Mouse (Mus musculus) heart, embryonic 12.5 days (tissue): ENCODE measurements around the gene Dusp10. TPM values are rescaled to one million over a fixed set of nuclear protein-coding genes. Genes with fewer than 3 reads are reported as not detected.

Experiments used
- ATAC-seq: fragments of 200-750 bp; cut with Nextera tagmentation; 2 replicates; pipeline ENCODE4 v1.8.0; 2017; ENCODE audit warnings: moderate TSS enrichment, moderate library complexity; ENCODE audit not compliant: insufficient number of reproducible peaks, low FRiP score
- H3K27ac ChIP-seq: fragments of 300-500 bp; sonication (generic); 2 replicates; pipeline ENCODE4 v1.5.1; 2016; ENCODE audit warnings: mild to moderate bottlenecking, moderate library complexity; ENCODE audit not compliant: poor library complexity, severe bottlenecking
- H3K27me3 ChIP-seq: fragments of 300-500 bp; sonication (generic); replicated peaks from 2 replicates; pipeline ENCODE4 v1.6.1; 2016; ENCODE audit warnings: mild to moderate bottlenecking, moderate library complexity
- H3K36me3 ChIP-seq: fragments of 300-500 bp; sonication (generic); 2 replicates; pipeline ENCODE4 v1.6.1; 2016; ENCODE audit warnings: mild to moderate bottlenecking, moderate library complexity
- H3K4me1 ChIP-seq: fragments of 300-500 bp; sonication (generic); replicated peaks from 2 replicates; pipeline ENCODE4 v1.6.1; 2016; ENCODE audit warnings: mild to moderate bottlenecking
- H3K4me2 ChIP-seq: fragments of 300-500 bp; sonication (generic); 2 replicates; pipeline ENCODE4 v1.6.1; 2016; ENCODE audit warnings: mild to moderate bottlenecking, moderate library complexity
- H3K4me3 ChIP-seq: fragments of 300-500 bp; sonication (generic); 2 replicates; pipeline ENCODE4 v1.5.1; 2016; ENCODE audit warnings: mild to moderate bottlenecking
- H3K9ac ChIP-seq: fragments of 300-500 bp; sonication (generic); 2 replicates; pipeline ENCODE4 v1.6.1; 2016; ENCODE audit warnings: mild to moderate bottlenecking, moderate library complexity
- H3K9me3 ChIP-seq: fragments of 300-500 bp; sonication (generic); replicated peaks from 2 replicates; pipeline ENCODE4 v1.6.1; 2016; ENCODE audit warnings: mild to moderate bottlenecking, moderate library complexity
- WGBS: fragments of 180-500 bp; shearing (Covaris S2); methylation state at CpG from one replicate; pipeline ENCODE4 v1.1.7; 2016; 5-methylcytosine and 5-hydroxymethylcytosine counted together
- polyA plus RNA-seq: library from polyadenylated mRNA; unstranded; fragments of >200 nt; fragmentation: Nextera tagmentation; extraction: Ambion mirVana; gene quantifications from 2 replicates; pipeline ENCODE4 v1.2.1, GENCODE M21; 2016

The Dusp10 gene
- polyA plus RNA-seq, 1 experiment from 2014 or later = 13.0 TPM

DNA sequence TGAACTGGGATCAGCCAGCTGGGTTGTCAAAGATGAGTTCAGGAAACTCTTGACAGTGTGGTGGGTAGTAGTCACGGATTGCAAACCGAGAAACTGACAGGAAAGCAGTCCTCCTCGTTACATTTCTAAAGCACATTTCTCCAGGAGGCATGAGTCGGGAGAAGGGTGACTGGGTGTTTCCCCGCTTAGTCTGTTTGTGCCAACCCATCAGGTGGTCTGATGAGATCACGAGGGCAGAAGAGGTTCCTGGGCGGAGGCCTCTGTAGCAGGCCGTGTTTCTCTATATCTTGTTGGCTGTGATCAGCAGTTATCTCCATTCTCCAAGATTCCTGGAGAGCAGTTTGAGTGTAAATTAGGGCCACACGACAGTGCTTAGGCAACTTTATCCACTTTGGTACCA is 29.6 kb downstream of the Dusp10 start:
- Histone ChIP-seq H3K4me2 (peak overlapping the region; percentile 46), H3K36me3 (peaks cover 29% of the 10 kb centered on the region), H3K9me3 (no peaks in the 10 kb centered on the region), H3K9ac (peak overlapping the region; percentile 56), H3K4me3 (no peak overlapping the region), H3K27ac (peak overlapping the region; percentile 97), H3K4me1 (peaks cover 47% of the 10 kb centered on the region), H3K27me3 (no peaks in the 10 kb centered on the region)
- ATAC-seq = 0 out of 2 replicates have a peak, but pooled peaks have one; percentile 40
- 54% methylated on average over 9 of the region's 9 CpGs for WGBS

GRCm38 (mm10) chr1:184043391-184043790 is 30.3 kb downstream of the Dusp10 start:
- Histone ChIP-seq H3K4me2 (no peak overlapping the region), H3K27ac (no peak overlapping the region), H3K9me3 (no peaks in the 10 kb centered on the region), H3K9ac (no peak overlapping the region), H3K27me3 (no peaks in the 10 kb centered on the region), H3K4me1 (peaks cover 42% of the 10 kb centered on the region), H3K36me3 (peaks cover 22% of the 10 kb centered on the region), H3K4me3 (no peak overlapping the region)
- WGBS = 86% methylated on average over 6 of the region's 6 CpGs
- no peak for ATAC-seq

DNA sequence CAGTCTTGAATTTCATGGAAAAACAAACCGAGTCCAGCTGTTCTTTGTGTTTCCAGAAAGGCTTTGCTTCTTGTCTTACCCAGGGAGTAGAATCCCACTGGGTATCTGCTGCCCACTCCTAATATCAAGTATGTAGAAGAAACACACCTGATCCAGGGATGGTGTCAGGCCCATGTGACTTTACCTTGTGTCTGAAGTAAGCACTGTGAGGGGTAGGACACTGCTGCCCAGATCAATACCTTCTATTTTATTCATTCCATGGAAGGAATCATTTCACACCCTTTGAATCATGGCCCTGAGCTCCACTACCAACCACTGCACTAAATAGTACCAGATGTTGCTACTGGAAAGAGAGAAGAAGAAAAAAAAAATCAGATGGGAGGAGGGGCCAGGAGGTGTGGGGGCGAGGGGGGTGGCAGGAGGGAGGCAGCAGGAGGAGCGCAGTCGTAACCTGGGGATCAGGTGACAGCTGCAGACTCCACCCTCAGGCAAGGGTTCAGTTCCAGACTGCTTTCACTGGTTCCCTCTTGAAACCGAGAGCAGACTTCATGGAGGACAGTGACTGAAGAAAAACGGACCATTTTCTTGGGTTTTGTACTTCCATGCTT is 33.1 kb downstream of the Dusp10 start:
- Histone ChIP-seq H3K4me2 (no peak overlapping the region), H3K9me3 (no peaks in the 10 kb centered on the region), H3K4me3 (no peak overlapping the region), H3K36me3 (peaks cover 10% of the 10 kb centered on the region; the same call in 1 of the 2 replicates), H3K27me3 (no peaks in the 10 kb centered on the region), H3K4me1 (peaks cover 40% of the 10 kb centered on the region), H3K27ac (no peak overlapping the region), H3K9ac (no peak overlapping the region)
- ATAC-seq = no peak
- 61% methylated on average over 6 of the region's 6 CpGs for WGBS

DNA sequence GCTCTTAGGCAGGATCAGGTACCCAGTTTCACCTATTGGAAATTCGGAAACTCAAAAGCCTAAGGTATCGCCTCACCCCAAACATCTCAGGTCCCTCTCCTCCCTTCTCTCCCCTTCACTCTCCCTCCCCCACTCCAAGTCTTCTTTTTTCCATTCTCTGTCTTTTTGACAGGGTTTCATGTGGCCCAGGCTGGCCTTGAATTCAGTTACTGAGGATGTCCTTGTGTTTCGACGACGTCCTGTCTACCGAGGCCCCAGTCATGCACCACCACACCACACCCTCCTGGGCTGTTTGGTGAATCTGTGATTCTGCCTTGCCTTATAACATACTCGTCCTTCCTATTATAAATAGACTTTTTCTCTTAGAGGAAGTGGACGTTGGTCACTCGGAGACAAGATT is 34.7 kb downstream of the Dusp10 start:
- Histone ChIP-seq H3K4me1 (peaks cover 44% of the 10 kb centered on the region), H3K4me2 (no peak overlapping the region), H3K9ac (no peak overlapping the region), H3K4me3 (no peak overlapping the region), H3K27ac (no peak overlapping the region), H3K36me3 (peaks cover 10% of the 10 kb centered on the region; the same call in 1 of the 2 replicates), H3K9me3 (no peaks in the 10 kb centered on the region), H3K27me3 (no peaks in the 10 kb centered on the region)
- WGBS = 77% methylated on average over 9 of the region's 9 CpGs
- no peak for ATAC-seq

DNA sequence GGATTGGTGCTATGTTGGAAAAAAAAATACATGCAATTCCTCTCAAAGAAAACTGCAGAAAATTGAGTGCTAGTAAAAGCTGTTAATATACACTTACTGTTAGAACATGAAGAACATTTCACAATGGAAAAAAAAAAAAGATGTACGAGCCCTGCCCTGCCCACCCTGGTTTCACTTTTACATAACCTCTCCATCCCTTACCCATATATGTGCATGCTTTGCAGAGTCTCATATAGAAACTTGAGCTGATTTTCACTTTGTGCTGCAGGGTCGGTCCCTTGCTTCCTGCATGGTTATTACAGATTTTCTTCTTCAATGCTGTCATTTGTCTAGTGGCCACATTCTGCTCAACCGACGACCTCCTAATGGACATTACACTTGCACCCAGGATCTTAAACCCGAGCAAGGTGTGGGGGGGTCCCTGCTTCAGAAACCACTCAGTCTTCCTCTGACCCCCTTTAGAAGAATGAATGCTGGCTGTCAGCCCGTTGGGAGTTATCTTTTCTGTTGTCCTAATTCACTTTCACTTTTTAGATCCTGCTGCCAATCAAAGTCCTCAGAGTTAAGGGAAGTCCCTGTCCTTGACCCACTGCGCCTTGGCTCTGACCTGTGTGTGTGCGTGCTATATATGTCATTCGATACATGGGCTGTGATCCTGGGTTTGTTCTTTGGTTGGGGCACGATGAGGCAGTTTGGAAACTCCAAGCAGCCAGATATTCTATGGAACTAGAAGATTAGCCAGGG is 35.7 kb downstream of the Dusp10 start:
- H3K27me3 ChIP-seq = no peaks in the 10 kb centered on the region
- no peak for ATAC-seq
- peak overlapping the region; percentile 29 for H3K4me2 ChIP-seq
- WGBS = 59% methylated on average over 10 of the region's 10 CpGs
- H3K4me1 ChIP-seq = peaks cover 51% of the 10 kb centered on the region
- H3K9ac ChIP-seq = 0 out of 2 replicates have a peak overlapping the region, but pooled peaks have one; percentile 28
- H3K36me3 ChIP-seq = peaks cover 10% of the 10 kb centered on the region; the same call in 1 of the 2 replicates
- H3K27ac ChIP-seq = no peak overlapping the region
- no peaks in the 10 kb centered on the region for H3K9me3 ChIP-seq
- H3K4me3 ChIP-seq = no peak overlapping the region

DNA sequence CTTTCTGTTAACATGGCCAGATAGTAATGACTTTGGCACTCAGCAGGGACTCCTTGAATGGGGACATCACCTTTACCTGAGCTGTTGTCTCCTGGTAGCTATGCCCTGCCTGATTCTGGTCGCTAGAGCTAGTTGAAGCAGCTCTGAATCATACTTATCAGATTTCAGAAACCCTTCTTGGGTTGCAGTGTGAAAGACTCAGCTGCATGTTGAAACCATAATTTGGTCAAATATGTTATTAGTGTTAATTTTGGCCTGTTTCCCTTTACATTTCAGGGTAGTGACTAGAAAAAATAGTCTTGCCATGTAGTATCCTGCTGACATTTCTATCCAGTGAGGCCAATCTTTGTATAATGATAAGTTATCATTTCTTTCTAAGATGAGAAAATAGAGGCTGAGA is 38.2 kb downstream of the Dusp10 start:
- ATAC-seq = no peak
- H3K4me1 ChIP-seq = peaks cover 50% of the 10 kb centered on the region
- H3K27me3 ChIP-seq = no peaks in the 10 kb centered on the region
- H3K27ac ChIP-seq = peak overlapping the region; percentile 69
- WGBS = 47% methylated on average over 1 of the region's 1 CpGs
- H3K9me3 ChIP-seq = no peaks in the 10 kb centered on the region
- H3K4me3 ChIP-seq = no peak overlapping the region
- H3K36me3 ChIP-seq = no peaks in the 10 kb centered on the region
- H3K4me2 ChIP-seq = no peak overlapping the region
- H3K9ac ChIP-seq = no peak overlapping the region

- no peaks in the 10 kb centered on the region for H3K36me3 ChIP-seq
- H3K27me3 ChIP-seq = no peaks in the 10 kb centered on the region
- H3K4me3 ChIP-seq = no peak overlapping the region
- peak overlapping the region; percentile 15; the same call in 1 of the 2 replicates for H3K9ac ChIP-seq
- peak overlapping the region; percentile 18; the same call in 1 of the 2 replicates for H3K4me2 ChIP-seq
- no peaks in the 10 kb centered on the region for H3K9me3 ChIP-seq
- H3K27ac ChIP-seq = peak overlapping the region; percentile 69
- ATAC-seq = peak; percentile 64
- peaks cover 50% of the 10 kb centered on the region for H3K4me1 ChIP-seq
- 19% methylated on average over 6 of the region's 6 CpGs for WGBS
Measured at GRCm38 (mm10) chr1:184051824-184052223, 38.7 kb downstream of the Dusp10 start.

DNA sequence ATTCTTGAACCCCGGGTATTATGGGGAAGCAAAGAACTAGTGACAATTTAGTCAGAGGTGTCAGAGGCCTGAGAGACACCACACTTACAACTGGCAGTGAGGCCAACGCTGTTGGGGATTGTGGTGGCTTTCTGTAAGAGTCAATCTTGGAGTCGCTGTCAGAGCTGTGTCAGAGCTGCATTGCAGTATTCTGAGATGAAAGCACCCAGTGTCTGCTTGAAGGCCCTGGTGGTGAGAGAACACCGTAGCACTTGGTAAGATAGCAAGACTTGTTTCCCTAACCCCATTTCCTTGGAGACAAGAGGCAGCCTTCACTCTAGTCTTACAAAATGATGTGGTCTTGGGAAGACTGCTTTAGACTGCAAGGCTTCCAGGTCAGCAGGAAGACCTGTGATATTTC is 39.2 kb downstream of the Dusp10 start:
- H3K4me2 ChIP-seq = 0 out of 2 replicates have a peak overlapping the region, but pooled peaks have one; percentile 18
- 32% methylated on average over 4 of the region's 4 CpGs for WGBS
- peaks cover 52% of the 10 kb centered on the region for H3K4me1 ChIP-seq

DNA sequence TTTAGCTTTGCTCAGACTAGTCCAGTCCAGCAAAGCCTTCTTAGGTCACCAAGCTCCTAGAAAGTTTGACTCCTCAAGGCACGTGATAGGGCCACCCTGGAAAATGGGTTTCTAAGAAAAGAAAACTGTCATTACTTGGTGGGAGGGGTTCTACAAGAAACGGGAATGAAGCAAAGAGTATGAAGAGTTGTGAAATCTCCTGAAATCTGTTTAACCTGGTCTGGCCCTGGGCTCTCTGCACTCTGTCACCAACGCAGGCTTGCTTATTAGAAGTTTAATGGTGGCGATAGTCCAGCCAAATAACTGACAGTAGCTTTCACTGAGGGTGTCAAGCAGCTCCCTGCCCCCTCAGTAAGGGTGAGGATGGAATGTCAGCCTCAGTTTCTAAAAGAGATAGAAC is 40.0 kb downstream of the Dusp10 start:
- Histone ChIP-seq H3K4me1 (peaks cover 60% of the 10 kb centered on the region), H3K27ac (peak overlapping the region; percentile 69), H3K4me3 (no peak overlapping the region), H3K9me3 (no peaks in the 10 kb centered on the region), H3K4me2 (no peak overlapping the region), H3K27me3 (no peaks in the 10 kb centered on the region), H3K36me3 (no peaks in the 10 kb centered on the region), H3K9ac (peak overlapping the region; percentile 40; the same call in 1 of the 2 replicates)
- 44% methylated on average over 4 of the region's 4 CpGs for WGBS
- ATAC-seq = no peak

More for the DNA sequence above, 39.2 kb downstream of the Dusp10 start:
- no peaks in the 10 kb centered on the region for H3K9me3 ChIP-seq
- no peaks in the 10 kb centered on the region for H3K27me3 ChIP-seq
- H3K9ac ChIP-seq = peak overlapping the region; percentile 15; the same call in 1 of the 2 replicates
- H3K27ac ChIP-seq = peak overlapping the region; percentile 69
- H3K4me3 ChIP-seq = no peak overlapping the region
- H3K36me3 ChIP-seq = no peaks in the 10 kb centered on the region
- ATAC-seq = no peak

DNA sequence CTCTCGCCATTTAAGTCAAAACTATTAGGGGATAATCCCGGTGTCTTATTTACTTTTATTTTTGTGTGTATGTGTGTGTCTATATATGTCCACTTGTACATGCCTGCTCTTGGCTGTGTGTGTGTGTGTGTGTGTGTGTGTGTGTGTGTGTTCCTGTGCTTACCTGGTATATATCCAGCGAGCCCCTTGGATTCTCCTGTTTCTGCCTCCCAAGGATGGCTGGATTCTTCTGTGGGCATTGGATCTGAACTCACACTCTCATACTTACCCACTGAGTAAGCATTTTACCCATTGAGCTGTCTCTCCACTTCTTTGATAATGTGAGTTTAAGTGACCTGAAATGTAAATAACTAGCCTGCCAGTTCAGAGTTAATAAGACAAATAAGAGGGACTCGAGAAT is 40.6 kb downstream of the Dusp10 start:
- H3K27me3 ChIP-seq = no peaks in the 10 kb centered on the region
- no peak overlapping the region for H3K9ac ChIP-seq
- H3K9me3 ChIP-seq = no peaks in the 10 kb centered on the region
- no peak overlapping the region for H3K4me2 ChIP-seq
- no peak for ATAC-seq
- no peak overlapping the region for H3K4me3 ChIP-seq
- 81% methylated on average over 4 of the region's 4 CpGs for WGBS
- H3K4me1 ChIP-seq = peaks cover 61% of the 10 kb centered on the region
- H3K27ac ChIP-seq = 0 out of 2 replicates have a peak overlapping the region, but pooled peaks have one; percentile 69
- H3K36me3 ChIP-seq = no peaks in the 10 kb centered on the region

DNA sequence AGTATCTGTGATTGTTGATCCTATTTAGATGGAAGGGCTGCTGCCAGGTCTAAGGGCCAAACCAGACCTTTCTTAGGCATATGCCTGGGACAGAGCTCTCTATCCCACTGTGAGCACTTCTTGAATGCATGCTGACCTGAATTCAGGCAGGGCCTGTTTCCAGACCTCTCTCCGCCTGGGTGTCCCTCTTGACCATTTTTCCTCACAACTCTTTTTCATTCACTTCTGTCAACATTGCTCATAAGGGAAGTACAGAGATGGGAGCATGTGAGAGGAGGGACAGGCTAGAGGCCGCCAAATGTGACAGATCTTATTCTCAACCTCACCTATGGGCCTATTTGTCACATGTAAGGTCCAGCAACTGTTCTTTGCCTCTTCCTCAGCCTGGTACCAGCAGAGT is 41.1 kb downstream of the Dusp10 start:
- peaks cover 59% of the 10 kb centered on the region for H3K4me1 ChIP-seq
- 89% methylated on average over 2 of the region's 2 CpGs for WGBS
- no peak for ATAC-seq

More for the DNA sequence above, 41.1 kb downstream of the Dusp10 start:
- Histone ChIP-seq H3K27ac (no peak overlapping the region), H3K36me3 (no peaks in the 10 kb centered on the region), H3K27me3 (no peaks in the 10 kb centered on the region), H3K4me2 (no peak overlapping the region), H3K9me3 (no peaks in the 10 kb centered on the region), H3K4me3 (no peak overlapping the region), H3K9ac (no peak overlapping the region)
